Mouse (Mus musculus): ENCODE measurements at regions not wholly inside any gene's neighbourhood (a gene's known extent, or its start where the extent isn't known, plus 50 kb on each side); places are given as distances from the start of the nearest gene placed in this dataset.

DNA sequence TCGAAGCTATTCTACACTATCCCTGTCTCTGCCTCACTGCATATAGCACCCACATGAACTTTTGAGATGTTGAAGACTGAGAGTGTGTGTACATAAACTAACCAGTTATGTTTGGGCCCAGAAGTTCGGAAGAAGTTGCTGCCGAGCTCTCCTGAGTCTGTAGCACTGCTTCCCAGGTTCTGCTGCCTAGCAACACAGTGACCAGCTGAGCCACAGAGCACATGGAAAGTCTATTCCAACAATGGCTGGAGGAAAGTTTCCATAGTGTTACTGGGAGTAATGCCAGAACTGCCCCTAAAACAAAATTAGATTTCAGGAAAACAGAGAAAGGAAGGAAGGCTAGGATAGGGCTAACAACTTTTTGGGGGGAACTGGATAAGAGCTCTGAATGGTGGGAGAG is 489.2 kb upstream of the Marcks start:
- no peak overlapping the region for H3K27ac ChIP-seq (ENCODE audit: insufficient read depth, low read length)
- H3K9me3 ChIP-seq (replicated peaks; ENCODE audit: control insufficient read depth, insufficient read depth, low read length, poor library complexity, severe bottlenecking), result no peaks in the 10 kb centered on the region
- no peak for TF ChIP-seq POLR2A (IDR thresholded peaks at IDR 0.05; ENCODE audit: insufficient read depth, low read length)
- TF ChIP-seq EP300 (IDR thresholded peaks at IDR 0.05; ENCODE audit: insufficient read depth, low read depth, low read length), result no peak
- no peak for TF ChIP-seq CTCF (IDR thresholded peaks at IDR 0.05; ENCODE audit: low read depth, low read length)
- H3K9ac ChIP-seq (ENCODE audit: low read depth, poor library complexity, severe bottlenecking), result no peak overlapping the region
- no peak overlapping the region for H3K4me3 ChIP-seq (ENCODE audit: low read depth, low read length)
- no peaks in the 10 kb centered on the region for H3K4me1 ChIP-seq (ENCODE audit: control insufficient read depth, insufficient read depth, low read length)
- no peaks in the 10 kb centered on the region for H3K27me3 ChIP-seq (ENCODE audit: control insufficient read depth, insufficient read depth, low read length, poor library complexity, severe bottlenecking)
- H3K36me3 ChIP-seq (ENCODE audit: control insufficient read depth, insufficient read depth, low read length, poor library complexity, severe bottlenecking), result no peaks in the 10 kb centered on the region

- no peak for TF ChIP-seq CTCF (IDR thresholded peaks at IDR 0.05; ENCODE audit: low read depth, low read length)
- TF ChIP-seq EP300 (IDR thresholded peaks at IDR 0.05; ENCODE audit: insufficient read depth, low read depth, low read length), result no peak
- TF ChIP-seq POLR2A (IDR thresholded peaks at IDR 0.05; ENCODE audit: insufficient read depth, low read length), result no peak
- H3K27ac ChIP-seq (ENCODE audit: insufficient read depth, low read length), result no peak overlapping the region
- H3K9me3 ChIP-seq (replicated peaks; ENCODE audit: control insufficient read depth, insufficient read depth, low read length, poor library complexity, severe bottlenecking), result no peaks in the 10 kb centered on the region
- H3K9ac ChIP-seq (ENCODE audit: low read depth, poor library complexity, severe bottlenecking), result no peak overlapping the region
- H3K36me3 ChIP-seq (ENCODE audit: control insufficient read depth, insufficient read depth, low read length, poor library complexity, severe bottlenecking), result no peaks in the 10 kb centered on the region
- H3K4me1 ChIP-seq (ENCODE audit: control insufficient read depth, insufficient read depth, low read length), result no peaks in the 10 kb centered on the region
- H3K4me3 ChIP-seq (ENCODE audit: low read depth, low read length), result no peak overlapping the region
- H3K27me3 ChIP-seq (ENCODE audit: control insufficient read depth, insufficient read depth, low read length, poor library complexity, severe bottlenecking), result no peaks in the 10 kb centered on the region
These were observed 488.1 kb upstream of the Marcks start for GRCm38 (mm10) chr10:37626758-37627201.

DNA sequence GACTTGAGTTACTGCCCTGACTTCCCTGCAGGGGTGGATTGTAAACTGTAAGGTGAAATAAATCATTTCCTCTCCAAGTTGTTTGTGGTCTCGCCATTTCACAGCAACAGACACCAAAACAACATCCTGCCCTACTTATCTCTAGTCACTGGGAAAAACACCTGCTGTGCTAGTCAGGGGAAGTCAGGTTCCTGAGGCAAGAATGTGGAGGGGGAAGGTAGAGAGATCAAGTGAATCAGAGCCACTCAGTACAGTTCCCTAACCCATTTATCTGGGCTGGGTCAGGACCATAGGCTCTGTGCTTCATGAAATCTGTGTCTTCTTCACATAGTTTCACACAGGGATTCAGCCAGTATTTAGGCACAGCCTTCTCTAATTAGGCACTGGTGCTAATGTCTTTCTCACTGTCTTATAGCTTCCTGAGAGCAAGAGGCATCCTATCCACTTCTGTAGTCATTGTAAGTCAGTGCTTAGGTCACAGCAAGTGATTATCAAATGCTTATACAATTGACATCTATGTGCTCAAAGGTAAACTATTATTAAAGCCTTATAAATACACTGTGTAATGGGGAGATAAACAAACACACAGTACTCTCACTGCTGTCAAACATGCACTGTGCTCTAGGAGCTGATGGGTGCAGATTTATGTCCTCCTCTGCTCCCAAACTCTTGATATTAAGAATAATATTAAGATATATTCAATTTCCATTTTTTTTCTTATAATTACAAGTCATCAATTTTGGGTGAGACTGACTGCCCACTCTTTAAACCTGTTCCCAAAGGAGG is 487.4 kb upstream of the Marcks start:
- no peak overlapping the region for H3K4me3 ChIP-seq (ENCODE audit: low read depth, low read length)
- no peaks in the 10 kb centered on the region for H3K4me1 ChIP-seq (ENCODE audit: control insufficient read depth, insufficient read depth, low read length)
- no peaks in the 10 kb centered on the region for H3K27me3 ChIP-seq (ENCODE audit: control insufficient read depth, insufficient read depth, low read length, poor library complexity, severe bottlenecking)
- TF ChIP-seq CTCF (IDR thresholded peaks at IDR 0.05; ENCODE audit: low read depth, low read length) (no peak), EP300 (IDR thresholded peaks at IDR 0.05; ENCODE audit: insufficient read depth, low read depth, low read length) (no peak), POLR2A (IDR thresholded peaks at IDR 0.05; ENCODE audit: insufficient read depth, low read length) (no peak)
- H3K9ac ChIP-seq (ENCODE audit: low read depth, poor library complexity, severe bottlenecking), result no peak overlapping the region
- H3K36me3 ChIP-seq (ENCODE audit: control insufficient read depth, insufficient read depth, low read length, poor library complexity, severe bottlenecking), result no peaks in the 10 kb centered on the region
- no peaks in the 10 kb centered on the region for H3K9me3 ChIP-seq (replicated peaks; ENCODE audit: control insufficient read depth, insufficient read depth, low read length, poor library complexity, severe bottlenecking)
- no peak overlapping the region for H3K27ac ChIP-seq (ENCODE audit: insufficient read depth, low read length)

DNA sequence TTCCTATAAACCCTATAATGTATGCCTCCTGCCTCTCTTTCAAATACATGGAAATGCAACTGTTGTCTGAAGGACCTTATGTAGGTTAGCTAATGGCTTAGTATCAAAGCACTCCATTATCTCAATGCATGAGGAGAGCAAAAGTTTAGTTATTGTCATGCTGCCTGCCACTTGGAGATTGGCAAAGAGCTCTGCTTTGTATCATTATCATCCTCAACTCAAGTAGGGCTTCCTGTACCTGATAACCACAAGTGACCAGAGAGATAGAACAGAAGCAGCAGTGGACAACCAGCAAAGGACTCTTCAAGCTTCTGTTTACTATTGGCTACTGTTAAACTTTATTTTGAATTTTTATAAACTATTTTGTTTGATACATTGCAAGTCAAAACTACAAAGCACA is 484.3 kb upstream of the Marcks start:
- Histone ChIP-seq H3K4me3 (ENCODE audit: low read depth, low read length) (no peak overlapping the region), H3K36me3 (ENCODE audit: control insufficient read depth, insufficient read depth, low read length, poor library complexity, severe bottlenecking) (no peaks in the 10 kb centered on the region), H3K27ac (ENCODE audit: insufficient read depth, low read length) (no peak overlapping the region), H3K9me3 (replicated peaks; ENCODE audit: control insufficient read depth, insufficient read depth, low read length, poor library complexity, severe bottlenecking) (no peaks in the 10 kb centered on the region), H3K27me3 (ENCODE audit: control insufficient read depth, insufficient read depth, low read length, poor library complexity, severe bottlenecking) (no peaks in the 10 kb centered on the region), H3K4me1 (ENCODE audit: control insufficient read depth, insufficient read depth, low read length) (no peaks in the 10 kb centered on the region), H3K9ac (ENCODE audit: low read depth, poor library complexity, severe bottlenecking) (no peak overlapping the region)
- no peak for TF ChIP-seq POLR2A (IDR thresholded peaks at IDR 0.05; ENCODE audit: insufficient read depth, low read length)
- no peak for TF ChIP-seq EP300 (IDR thresholded peaks at IDR 0.05; ENCODE audit: insufficient read depth, low read depth, low read length)
- TF ChIP-seq CTCF (IDR thresholded peaks at IDR 0.05; ENCODE audit: low read depth, low read length), result no peak

- no peaks in the 10 kb centered on the region for H3K27me3 ChIP-seq (ENCODE audit: control insufficient read depth, insufficient read depth, low read length, poor library complexity, severe bottlenecking)
- no peaks in the 10 kb centered on the region for H3K4me1 ChIP-seq (ENCODE audit: control insufficient read depth, insufficient read depth, low read length)
- TF ChIP-seq POLR2A (IDR thresholded peaks at IDR 0.05; ENCODE audit: insufficient read depth, low read length) (no peak), CTCF (IDR thresholded peaks at IDR 0.05; ENCODE audit: low read depth, low read length) (no peak), EP300 (IDR thresholded peaks at IDR 0.05; ENCODE audit: insufficient read depth, low read depth, low read length) (no peak)
These were observed 479.9 kb upstream of the Marcks start for GRCm38 (mm10) chr10:37618606-37619005.

DNA sequence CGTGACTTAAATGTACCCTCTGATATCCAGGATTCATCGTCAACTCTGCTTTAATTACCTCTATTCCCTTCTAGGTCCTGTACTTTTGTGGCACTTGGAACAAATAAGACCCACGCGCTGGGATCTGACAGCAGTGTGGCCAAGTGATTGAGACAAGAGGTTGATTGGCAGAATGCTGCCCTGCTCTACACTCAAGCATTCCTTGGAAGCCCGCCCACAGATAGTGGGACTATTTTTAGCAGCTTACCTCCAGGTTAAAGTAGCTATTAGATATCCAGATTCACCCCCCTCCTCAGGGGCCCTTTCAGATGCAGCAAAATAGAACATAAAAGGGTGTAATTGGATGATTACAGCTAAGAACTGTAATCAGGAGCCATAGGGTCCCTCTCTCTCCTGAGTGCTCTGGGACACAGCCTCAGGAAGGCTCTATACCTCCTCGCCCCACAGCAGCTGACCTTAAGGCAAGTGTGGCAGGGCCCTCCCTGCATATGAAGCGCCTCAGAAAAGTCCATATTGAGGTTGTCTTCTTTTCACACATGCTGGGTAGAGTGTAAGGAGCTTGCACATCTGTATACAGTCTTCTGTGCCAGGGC is 479.1 kb upstream of the Marcks start:
- Histone ChIP-seq H3K9ac (ENCODE audit: low read depth, poor library complexity, severe bottlenecking) (no peak overlapping the region), H3K27ac (ENCODE audit: insufficient read depth, low read length) (no peak overlapping the region), H3K36me3 (ENCODE audit: control insufficient read depth, insufficient read depth, low read length, poor library complexity, severe bottlenecking) (no peaks in the 10 kb centered on the region), H3K9me3 (replicated peaks; ENCODE audit: control insufficient read depth, insufficient read depth, low read length, poor library complexity, severe bottlenecking) (no peaks in the 10 kb centered on the region), H3K4me1 (ENCODE audit: control insufficient read depth, insufficient read depth, low read length) (no peaks in the 10 kb centered on the region), H3K27me3 (ENCODE audit: control insufficient read depth, insufficient read depth, low read length, poor library complexity, severe bottlenecking) (no peaks in the 10 kb centered on the region), H3K4me3 (ENCODE audit: low read depth, low read length) (no peak overlapping the region)
- no peak for TF ChIP-seq EP300 (IDR thresholded peaks at IDR 0.05; ENCODE audit: insufficient read depth, low read depth, low read length)
- TF ChIP-seq POLR2A (IDR thresholded peaks at IDR 0.05; ENCODE audit: insufficient read depth, low read length), result no peak
- no peak for TF ChIP-seq CTCF (IDR thresholded peaks at IDR 0.05; ENCODE audit: low read depth, low read length)

More at GRCm38 (mm10) chr10:37618606-37619005, 479.9 kb upstream of the Marcks start:
- Histone ChIP-seq H3K9ac (ENCODE audit: low read depth, poor library complexity, severe bottlenecking) (no peak overlapping the region), H3K36me3 (ENCODE audit: control insufficient read depth, insufficient read depth, low read length, poor library complexity, severe bottlenecking) (no peaks in the 10 kb centered on the region), H3K9me3 (replicated peaks; ENCODE audit: control insufficient read depth, insufficient read depth, low read length, poor library complexity, severe bottlenecking) (no peaks in the 10 kb centered on the region), H3K27ac (ENCODE audit: insufficient read depth, low read length) (no peak overlapping the region), H3K4me3 (ENCODE audit: low read depth, low read length) (no peak overlapping the region)

Measured in ES-Bruce4 (cell line).